Mouse (Mus musculus) limb, embryonic 14.5 days (tissue): ENCODE measurements around the gene Rnase2b. TPM values are rescaled to one million over a fixed set of nuclear protein-coding genes. Genes with fewer than 3 reads are reported as not detected.

Experiments used
- ATAC-seq: fragments of 200-750 bp; cut with Nextera tagmentation; 2 replicates; pipeline ENCODE4 v1.8.0; 2017; ENCODE audit warnings: low read depth, moderate number of reproducible peaks, moderate TSS enrichment; ENCODE audit not compliant: low FRiP score
- DNase-seq: peaks from one replicate; pipeline ENCODE4 v3.0.0-alpha.2; 2015; ENCODE audit warnings: low spot score
- H3K27ac ChIP-seq: fragments of 300-500 bp; sonication (generic); replicated peaks from 2 replicates; pipeline ENCODE4 v1.5.1; 2014; ENCODE audit warnings: low read depth, mild to moderate bottlenecking, low read length, moderate library complexity, mixed read lengths
- H3K27me3 ChIP-seq: fragments of 300-500 bp; sonication (generic); 2 replicates; pipeline ENCODE4 v1.6.1; 2014; ENCODE audit warnings: low read length, mixed read lengths; ENCODE audit not compliant: control insufficient read depth, insufficient read depth
- H3K36me3 ChIP-seq: fragments of 300-500 bp; sonication (generic); 2 replicates; pipeline ENCODE4 v1.6.1; 2014; ENCODE audit warnings: mild to moderate bottlenecking, low read length, moderate library complexity, mixed read lengths; ENCODE audit not compliant: control insufficient read depth, insufficient read depth
- H3K4me1 ChIP-seq: fragments of 300-500 bp; sonication (generic); 2 replicates; pipeline ENCODE4 v1.6.1; 2014; ENCODE audit warnings: antibody characterized with exemption, low read length, mixed read lengths; ENCODE audit not compliant: control insufficient read depth, insufficient read depth
- H3K4me2 ChIP-seq: fragments of 300-500 bp; sonication (generic); replicated peaks from 2 replicates; pipeline ENCODE4 v1.6.1; 2014; ENCODE audit warnings: low read depth, mild to moderate bottlenecking, low read length, moderate library complexity; ENCODE audit not compliant: severe bottlenecking
- H3K4me3 ChIP-seq: fragments of 300-500 bp; sonication (generic); replicated peaks from 2 replicates; pipeline ENCODE4 v1.5.1; 2014; ENCODE audit warnings: low read length
- H3K9ac ChIP-seq: fragments of 300-500 bp; sonication (generic); 2 replicates; pipeline ENCODE4 v1.6.1; 2014; ENCODE audit warnings: mild to moderate bottlenecking, low read depth, low read length, moderate library complexity; ENCODE audit not compliant: severe bottlenecking
- H3K9me3 ChIP-seq: fragments of 300-500 bp; sonication (generic); 2 replicates; pipeline ENCODE4 v1.6.1; 2016; ENCODE audit warnings: low read length; ENCODE audit not compliant: control insufficient read depth
- POLR2A ChIP-seq: fragments of 200-500 bp; IDR thresholded peaks from 2 replicates; pipeline ENCODE4 v1.8.0; 2012; ENCODE audit warnings: inconsistent platforms, mild to moderate bottlenecking, moderate library complexity, borderline replicate concordance; ENCODE audit not compliant: insufficient read depth, insufficient read length; ENCODE audit errors: extremely low read depth
- WGBS: fragments of 180-500 bp; shearing (Covaris S2); extraction: QIAGEN DNeasy Blood & Tissue Kit; methylation state at CpG from one replicate; pipeline ENCODE4 v1.1.7; 2014; 5-methylcytosine and 5-hydroxymethylcytosine counted together
- polyA plus RNA-seq, 2 experiments: library from polyadenylated mRNA; depleted of rRNA in 1 of 2; stranded (reverse) in 1 of 2; unstranded in 1 of 2; fragments of >200 nt; fragmentation: Nextera tagmentation in 1 of 2; extraction: Ambion mirVana in 1 of 2; gene quantifications; 2 replicates each; pipeline versions ENCODE4 v1.2.1 to v1.2.3; 2012 to 2014

The Rnase2b gene
- polyA plus RNA-seq, 2 experiments: not detected

DNA sequence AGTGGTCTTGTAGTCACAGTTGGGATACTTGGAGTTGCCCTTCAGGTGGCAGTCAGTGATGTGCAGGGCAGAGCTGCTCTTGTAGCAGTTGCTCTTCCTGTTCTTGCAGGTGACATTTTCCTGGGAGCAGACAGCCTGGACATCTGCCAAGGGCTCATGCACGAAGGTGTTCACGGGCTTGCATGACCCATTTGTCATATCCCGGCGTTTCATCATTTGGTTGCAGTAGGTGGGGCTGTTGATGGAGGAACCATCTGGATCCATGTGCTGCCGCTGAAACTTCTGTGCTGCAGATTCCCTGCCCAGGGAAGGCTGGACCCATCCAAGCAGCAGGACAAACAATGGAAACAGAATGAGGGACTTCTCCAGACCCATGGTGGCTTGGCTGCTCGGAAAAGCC lies 16.5 kb upstream of the Rnase2b start:
- Histone ChIP-seq H3K4me1 (no peaks in the 10 kb centered on the region), H3K9me3 (no peaks in the 10 kb centered on the region), H3K9ac (no peak overlapping the region), H3K4me2 (no peak overlapping the region), H3K36me3 (no peaks in the 10 kb centered on the region), H3K27ac (no peak overlapping the region), H3K27me3 (no peaks in the 10 kb centered on the region), H3K4me3 (no peak overlapping the region)
- DNase-seq (no peak), ATAC-seq (no peak)
- 83% methylated on average over 6 of the region's 6 CpGs for WGBS
- no peak for TF ChIP-seq POLR2A

DNA sequence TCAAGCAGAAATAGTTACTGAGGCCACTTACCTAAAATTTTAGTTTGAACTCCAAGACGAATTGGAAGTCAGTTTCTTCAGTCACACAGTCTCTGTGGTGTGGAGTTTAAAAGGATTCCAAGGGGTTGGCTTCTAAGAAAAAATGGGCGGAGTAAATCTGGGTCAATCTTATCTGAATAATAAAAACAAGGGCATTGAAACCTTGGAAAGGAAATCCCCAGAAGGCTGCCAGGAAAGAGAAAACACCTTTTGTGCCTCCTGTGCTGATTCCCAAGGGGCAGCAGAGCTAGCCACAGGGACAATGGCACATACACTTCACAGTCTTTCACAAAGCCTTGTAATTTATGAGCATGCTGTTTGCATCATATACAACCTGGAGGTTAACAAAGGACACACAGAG lies 15.4 kb upstream of the Rnase2b start, which contains the start of gene Rnase1:
Gene Rnase1, minus strand, starts transcription at position 101 of the 400 bp plus-strand sequence.
- no peaks in the 10 kb centered on the region for H3K36me3 ChIP-seq
- WGBS: 65% methylated on average over 2 of the region's 2 CpGs
- no peak for ATAC-seq
- no peak within 1 kb of the TSS for H3K27ac ChIP-seq
- no peak within 1 kb of the TSS for H3K9ac ChIP-seq
- no peak for DNase-seq
- no peaks in the 10 kb centered on the region for H3K9me3 ChIP-seq
- H3K4me3 ChIP-seq: no peak within 1 kb of the TSS
- no peak within 1 kb of the TSS for H3K4me2 ChIP-seq
- H3K27me3 ChIP-seq: no peaks in the 10 kb centered on the region
- TF ChIP-seq POLR2A: no peak
- no peaks in the 10 kb centered on the region for H3K4me1 ChIP-seq

DNA sequence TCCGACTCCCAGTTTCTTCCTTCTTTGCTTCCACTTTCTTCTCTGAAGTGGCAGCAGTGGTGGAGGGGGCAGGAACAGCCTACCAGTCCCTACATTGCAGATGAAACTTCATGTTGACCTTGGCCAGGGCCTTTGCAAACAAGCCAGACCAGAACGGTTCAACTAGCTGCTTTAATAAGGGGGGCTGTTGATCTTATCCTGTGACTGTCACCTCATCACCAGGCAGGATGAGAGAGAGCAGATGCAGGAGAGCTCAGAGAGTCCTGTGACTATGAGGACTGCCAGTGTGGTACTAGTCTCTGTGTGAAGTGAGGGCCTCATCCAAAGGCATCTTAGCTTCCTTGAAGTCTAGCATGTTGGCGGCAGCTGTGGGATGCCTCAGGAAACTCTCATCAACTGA lies 14.1 kb upstream of the Rnase2b start:
- Histone ChIP-seq H3K27me3 (no peaks in the 10 kb centered on the region), H3K4me2 (no peak overlapping the region), H3K4me3 (no peak overlapping the region), H3K27ac (no peak overlapping the region), H3K9ac (no peak overlapping the region), H3K9me3 (no peaks in the 10 kb centered on the region), H3K4me1 (no peaks in the 10 kb centered on the region), H3K36me3 (no peaks in the 10 kb centered on the region)
- DNase-seq: no peak
- TF ChIP-seq POLR2A: no peak
- ATAC-seq: no peak
- WGBS: 63% methylated on average over 3 of the region's 3 CpGs

DNA sequence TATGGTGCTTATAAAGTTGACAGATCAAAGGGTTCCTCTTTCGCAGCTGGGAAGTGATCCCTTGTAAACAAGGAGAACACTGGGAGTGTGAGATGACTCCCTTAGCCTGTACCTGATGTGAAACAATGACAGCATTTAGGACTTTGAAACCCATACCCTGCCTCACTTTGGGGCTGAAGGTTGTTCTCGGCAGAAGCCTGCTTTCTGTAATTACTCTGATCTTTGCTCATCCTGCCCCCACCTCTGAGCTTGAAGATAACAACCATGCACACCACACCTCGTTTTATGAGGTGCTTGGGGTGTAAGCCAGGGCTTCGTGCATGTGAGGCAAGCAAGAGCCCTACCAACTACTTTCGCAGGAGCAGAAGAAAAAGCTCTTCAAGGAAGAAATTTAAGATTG lies 12.9 kb upstream of the Rnase2b start:
- no peak for DNase-seq
- no peak overlapping the region for H3K4me2 ChIP-seq
- H3K27ac ChIP-seq: no peak overlapping the region
- no peaks in the 10 kb centered on the region for H3K4me1 ChIP-seq
- H3K9ac ChIP-seq: no peak overlapping the region
- H3K4me3 ChIP-seq: no peak overlapping the region
- TF ChIP-seq POLR2A: no peak
- no peaks in the 10 kb centered on the region for H3K9me3 ChIP-seq
- H3K36me3 ChIP-seq: no peaks in the 10 kb centered on the region
- H3K27me3 ChIP-seq: no peaks in the 10 kb centered on the region
- 16% methylated on average over 5 of the region's 5 CpGs for WGBS
- ATAC-seq: no peak

DNA sequence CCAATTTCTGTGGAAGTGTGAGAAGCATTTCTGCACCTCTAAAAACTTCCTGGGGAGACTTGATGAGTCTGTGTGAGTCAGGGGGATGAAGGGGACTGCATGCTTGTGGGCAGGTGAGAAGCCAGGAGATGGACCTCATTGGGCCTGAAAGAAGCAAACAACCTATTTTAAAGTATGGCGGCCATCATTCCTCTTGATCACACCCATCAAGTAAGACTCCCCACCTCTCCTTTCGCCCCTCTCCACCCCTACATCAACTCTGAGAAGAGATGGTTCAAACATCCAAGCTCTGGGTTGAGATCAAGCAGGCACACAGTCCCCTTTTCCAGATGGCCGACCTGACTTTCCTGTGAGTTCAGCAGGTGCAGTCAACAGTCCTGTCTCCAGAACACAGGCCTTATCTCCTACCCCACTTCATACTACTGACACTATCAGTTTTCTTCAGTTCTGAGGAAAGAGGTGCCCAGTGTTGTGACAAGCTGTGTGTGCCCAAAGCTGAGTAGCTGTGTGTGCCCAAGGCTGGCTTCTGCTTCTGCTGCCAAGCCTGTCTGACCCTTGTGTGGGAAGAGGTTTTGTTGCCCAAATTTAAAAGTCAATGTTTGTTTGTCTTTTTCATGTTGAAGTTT lies 11.7 kb upstream of the Rnase2b start:
- H3K9ac ChIP-seq: no peak overlapping the region
- no peaks in the 10 kb centered on the region for H3K27me3 ChIP-seq
- TF ChIP-seq POLR2A: no peak
- no peak for ATAC-seq
- H3K27ac ChIP-seq: no peak overlapping the region
- no peaks in the 10 kb centered on the region for H3K36me3 ChIP-seq
- no peaks in the 10 kb centered on the region for H3K4me1 ChIP-seq
- H3K9me3 ChIP-seq: no peaks in the 10 kb centered on the region
- no peak overlapping the region for H3K4me3 ChIP-seq
- 86% methylated on average over 3 of the region's 3 CpGs for WGBS
- H3K4me2 ChIP-seq: no peak overlapping the region
- no peak for DNase-seq
